12 mouse cellular contexts compared by ENCODE assay signal in the genomic region with DNA sequence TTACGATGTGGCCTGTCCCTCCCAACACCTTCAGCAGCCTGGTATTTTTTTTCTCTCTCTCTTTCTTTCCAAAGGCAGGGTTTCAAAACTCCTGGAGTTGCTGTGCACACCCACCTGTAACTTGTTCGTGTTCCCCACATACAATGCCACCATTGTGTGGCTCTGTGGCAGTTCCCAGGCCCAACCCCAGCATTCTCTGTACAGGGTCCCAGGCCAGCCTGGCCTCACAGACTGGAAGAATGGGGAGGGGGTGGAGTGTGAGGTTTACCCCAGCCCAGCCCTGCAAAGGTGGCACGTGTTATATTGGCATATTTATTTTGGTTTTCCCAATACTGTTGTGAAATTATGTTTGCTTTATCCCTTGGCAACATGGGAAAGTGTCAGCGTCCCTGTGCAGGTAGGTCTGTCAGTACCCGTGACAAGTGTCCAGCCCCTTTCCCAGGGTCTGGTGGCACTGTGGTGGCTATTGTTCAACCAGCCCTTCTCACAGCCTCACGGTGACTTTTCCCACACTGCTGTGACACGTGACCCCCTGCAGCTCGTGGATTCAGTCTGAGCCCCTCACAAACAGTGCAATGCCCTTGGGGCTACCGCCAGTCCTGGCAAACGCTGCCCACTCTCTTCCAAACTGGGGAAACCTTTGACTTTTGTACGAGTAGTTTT.
DNase-seq lines count a peak whose midpoint lies in the region; ATAC-seq and TF ChIP-seq lines count a peak whose summit lies in the region.
"Had no signal": no experiment of that assay in that cellular context is flagged by ENCODE, and none has a peak within 500 bp of the region (broad histone marks: within the 10 kb centered on the region; RNA-seq: fewer than 3 reads in every experiment).

No protein-coding gene starts in this region.

- H3K4me2 ChIP-seq in lung, embryonic 14.5 days = no peak overlapping the region
- H3K4me2 ChIP-seq in hindbrain, embryonic 15.5 days = no peak overlapping the region
- no peak overlapping the region for H3K4me2 ChIP-seq in midbrain, embryonic 13.5 days (replicated peaks)

- no peak overlapping the region for H3K27ac ChIP-seq in lung, embryonic 14.5 days (ENCODE audit: low read depth)
- H3K27ac ChIP-seq in hindbrain, embryonic 15.5 days (replicated peaks) = no peak overlapping the region
- H3K27ac ChIP-seq in midbrain, embryonic 13.5 days = no peak overlapping the region

- DNase-seq in adrenal gland, postnatal 10 days = peak; percentile 19
- DNase-seq in adrenal gland, postnatal 4 days (ENCODE audit: low spot score in 2 of 2) = no peak
- DNase-seq in lung, embryonic 14.5 days = peak; percentile 37
- DNase-seq in lung, postnatal 4 days = no peak
- DNase-seq in embryo, embryonic 9.5 days (ENCODE audit: extremely low spot score) = no peak
- DNase-seq in gastrocnemius, adult 18-20 months (ENCODE audit: low spot score) = no peak
- DNase-seq: spleen, adult 18-20 months; thymus, postnatal 14 days had no signal

- H3K4me3 ChIP-seq in lung, embryonic 14.5 days (ENCODE audit: low read depth, low read length) = no peak overlapping the region
- no peak overlapping the region for H3K4me3 ChIP-seq in hindbrain, embryonic 15.5 days
- H3K4me3 ChIP-seq in midbrain, embryonic 13.5 days (replicated peaks) = no peak overlapping the region

- no peaks in the 10 kb centered on the region for H3K36me3 ChIP-seq in lung, embryonic 14.5 days (ENCODE audit: insufficient read depth)
- H3K36me3 ChIP-seq in hindbrain, embryonic 15.5 days = no peaks in the 10 kb centered on the region
- no peaks in the 10 kb centered on the region for H3K36me3 ChIP-seq in midbrain, embryonic 13.5 days

- peak; percentile 66; the same call in 1 of the 2 replicates for ATAC-seq in lung, embryonic 14.5 days (ENCODE audit: insufficient read depth)
- ATAC-seq in hindbrain, embryonic 15.5 days (ENCODE audit: low FRiP score, low read depth) = peak; percentile 58; the same call in 1 of the 2 replicates
- ATAC-seq in midbrain, embryonic 13.5 days = peak; percentile 44; the same call in 1 of the 2 replicates
- ATAC-seq: activated CD4-positive, CD25-positive, alpha-beta regulatory T cell, adult 4 months; forebrain, embryonic 14.5 days had no signal

- H3K4me1 ChIP-seq in lung, embryonic 14.5 days (ENCODE audit: insufficient read depth) = no peaks in the 10 kb centered on the region
- H3K4me1 ChIP-seq in hindbrain, embryonic 15.5 days (replicated peaks) = peaks cover 34% of the 10 kb centered on the region
- H3K4me1 ChIP-seq in midbrain, embryonic 13.5 days (replicated peaks) = peaks cover 44% of the 10 kb centered on the region

- no peak overlapping the region for H3K9ac ChIP-seq in lung, embryonic 14.5 days
- H3K9ac ChIP-seq in hindbrain, embryonic 15.5 days = no peak overlapping the region
- no peak overlapping the region for H3K9ac ChIP-seq in midbrain, embryonic 13.5 days (replicated peaks)

- H3K27me3 ChIP-seq in lung, embryonic 14.5 days (ENCODE audit: insufficient read depth, low read length) = no peaks in the 10 kb centered on the region
- no peaks in the 10 kb centered on the region for H3K27me3 ChIP-seq in hindbrain, embryonic 15.5 days
- no peaks in the 10 kb centered on the region for H3K27me3 ChIP-seq in midbrain, embryonic 13.5 days

- TF ChIP-seq CTCF in lung, embryonic 14.5 days (IDR thresholded peaks at IDR 0.05; ENCODE audit: low read depth) = no peak

- H3K9me3 ChIP-seq in lung, embryonic 14.5 days (ENCODE audit: low read depth, low read length) = no peaks in the 10 kb centered on the region
- H3K9me3 ChIP-seq in hindbrain, embryonic 15.5 days = no peaks in the 10 kb centered on the region
- H3K9me3 ChIP-seq in midbrain, embryonic 13.5 days = no peaks in the 10 kb centered on the region

- WGBS in lung, embryonic 14.5 days = 43% methylated on average over 11 of the region's 11 CpGs
- WGBS in hindbrain, embryonic 15.5 days = 33% methylated on average over 11 of the region's 11 CpGs
- WGBS in midbrain, embryonic 13.5 days = 48% methylated on average over 11 of the region's 11 CpGs

Comparison
In these comparisons a context has a peak if more than half of its experiments do, and no peak if none do; other contexts are left out.
1. DNase-seq: peak in adrenal gland, postnatal 10 days (single experiment) and lung, embryonic 14.5 days (single experiment); none in adrenal gland, postnatal 4 days (0 of 2), lung, postnatal 4 days (0 of 2), embryo, embryonic 9.5 days (single experiment) and gastrocnemius, adult 18-20 months (single experiment).
2. Peak in every context shown above with its lines, with median percentiles within 50 percentile points of each other: ATAC-seq.